Mouse (Mus musculus): ENCODE measurements around the gene Actl6a.

GRCm38 (mm10) chr3:32694737-32695582, 11.1 kb upstream of the Actl6a start:
- TF ChIP-seq POU5F1 (IDR thresholded peaks at IDR 0.05; ENCODE audit: borderline replicate concordance, low read length) (no peak), CTCF (conservative IDR thresholded peaks at IDR 0.05; ENCODE audit: low read length) (no peak), NANOG (IDR thresholded peaks at IDR 0.05; ENCODE audit: borderline replicate concordance, low read length) (no peak)

Data from E14TG2a.4 (cell line).